Mouse (Mus musculus) lung, postnatal 0 days (tissue): ENCODE measurements at regions not wholly inside any gene's neighbourhood (a gene's known extent, or its start where the extent isn't known, plus 50 kb on each side); places are given as distances from the start of the nearest gene placed in this dataset.

Source experiments
- ATAC-seq: fragments of 200-750 bp; cut with Nextera tagmentation; 2 replicates; pipeline ENCODE4 v1.8.0; 2017; ENCODE audit warnings: moderate library complexity
- DNase-seq: peaks from one replicate; pipeline ENCODE4 v3.0.0-alpha.2; 2016; ENCODE audit warnings: low spot score
- H3K27ac ChIP-seq: fragments of 300-500 bp; sonication (generic); 2 replicates; pipeline ENCODE4 v1.5.1; 2014; ENCODE audit warnings: antibody characterized with exemption, mild to moderate bottlenecking, low read length, mixed read lengths
- H3K27me3 ChIP-seq: fragments of 300-500 bp; sonication (generic); replicated peaks from 2 replicates; pipeline ENCODE4 v1.6.1; 2014; ENCODE audit warnings: low read length, mixed read lengths; ENCODE audit not compliant: insufficient read depth
- H3K36me3 ChIP-seq: fragments of 300-500 bp; sonication (generic); 2 replicates; pipeline ENCODE4 v1.6.1; 2014; ENCODE audit warnings: low read length, mixed read lengths; ENCODE audit not compliant: insufficient read depth
- H3K4me1 ChIP-seq: fragments of 300-500 bp; sonication (generic); 2 replicates; pipeline ENCODE4 v1.6.1; 2014; ENCODE audit warnings: antibody characterized with exemption, low read depth, low read length, mixed read lengths; ENCODE audit not compliant: insufficient read depth
- H3K4me2 ChIP-seq: fragments of 300-500 bp; sonication (generic); replicated peaks from 2 replicates; pipeline ENCODE4 v1.6.1; 2014; ENCODE audit warnings: low read depth, mild to moderate bottlenecking, low read length, moderate library complexity, mixed read lengths
- H3K4me3 ChIP-seq: fragments of 300-500 bp; sonication (generic); 2 replicates; pipeline ENCODE4 v1.5.1; 2014; ENCODE audit warnings: low read depth, low read length
- H3K9ac ChIP-seq: fragments of 300-500 bp; sonication (generic); replicated peaks from 2 replicates; pipeline ENCODE4 v1.6.1; 2014; ENCODE audit warnings: low read depth, mild to moderate bottlenecking
- H3K9me3 ChIP-seq: fragments of 300-500 bp; sonication (generic); 2 replicates; pipeline ENCODE4 v1.6.1; 2016; ENCODE audit warnings: low read length, mixed read lengths
- CTCF ChIP-seq: IDR thresholded peaks from 2 replicates; pipeline ENCODE4 v1.5.1; 2016; ENCODE audit warnings: antibody characterized with exemption, mild to moderate bottlenecking
- EP300 ChIP-seq: IDR thresholded peaks from 2 replicates; pipeline ENCODE4 v1.6.1; 2016; ENCODE audit warnings: antibody characterized with exemption, mild to moderate bottlenecking, control low read depth
- WGBS: fragments of 180-500 bp; shearing (Covaris S2); extraction: QIAGEN DNeasy Blood & Tissue Kit; methylation state at CpG from one replicate; pipeline ENCODE4 v1.1.7; 2014; 5-methylcytosine and 5-hydroxymethylcytosine counted together

DNA sequence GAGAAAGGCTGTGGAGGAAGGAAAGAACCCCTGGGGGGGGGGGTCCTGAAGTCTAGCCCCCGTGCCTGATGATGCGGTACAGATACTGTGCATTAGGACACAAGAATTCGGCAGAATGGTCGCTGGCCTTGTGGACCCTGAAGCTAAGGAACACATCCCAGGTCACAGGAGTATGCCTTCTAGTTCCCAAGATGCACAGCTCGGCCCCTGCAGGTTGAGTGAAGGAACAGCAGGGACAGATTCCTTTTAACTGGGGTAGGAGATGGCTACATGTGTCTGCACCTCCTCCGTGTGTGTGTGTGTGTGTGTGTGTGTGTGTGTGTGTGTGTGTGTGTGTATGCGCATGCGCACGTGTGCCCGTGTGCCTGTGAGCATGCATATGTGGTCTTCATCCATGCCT is 123.9 kb upstream of the Smad3 start:
- Histone ChIP-seq H3K4me1 (0 out of 2 replicates have a peak, but pooled peaks cover 6% of the 10 kb centered on the region), H3K4me2 (no peak overlapping the region), H3K9me3 (no peaks in the 10 kb centered on the region), H3K9ac (no peak overlapping the region), H3K27me3 (no peaks in the 10 kb centered on the region), H3K4me3 (no peak overlapping the region), H3K27ac (no peak overlapping the region), H3K36me3 (no peaks in the 10 kb centered on the region)
- DNase-seq = no peak
- no peak for ATAC-seq
- WGBS = 83% methylated on average over 10 of the region's 10 CpGs
- TF ChIP-seq EP300 (no peak), CTCF (no peak; the same call in 1 of the 2 replicates)

DNA sequence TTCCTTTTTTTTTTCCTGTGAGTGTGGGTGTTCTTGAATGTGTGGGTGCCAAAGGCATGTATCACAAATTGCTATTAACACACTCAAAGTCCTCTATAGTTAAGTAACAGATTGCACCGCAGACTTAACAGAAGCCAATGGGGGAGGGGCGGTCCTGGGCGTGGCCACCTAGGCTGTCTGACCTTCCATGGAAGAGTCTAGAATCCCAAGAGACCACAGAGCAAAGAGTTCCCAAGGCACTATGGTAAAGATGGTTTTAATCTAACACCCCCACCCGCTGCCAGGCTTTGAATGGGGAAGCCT is 123.4 kb upstream of the Smad3 start:
- H3K4me1 ChIP-seq = 0 out of 2 replicates have a peak, but pooled peaks cover 6% of the 10 kb centered on the region
- WGBS = 72% methylated on average over 4 of the region's 4 CpGs
- no peak for TF ChIP-seq CTCF
- no peak for TF ChIP-seq EP300

DNA sequence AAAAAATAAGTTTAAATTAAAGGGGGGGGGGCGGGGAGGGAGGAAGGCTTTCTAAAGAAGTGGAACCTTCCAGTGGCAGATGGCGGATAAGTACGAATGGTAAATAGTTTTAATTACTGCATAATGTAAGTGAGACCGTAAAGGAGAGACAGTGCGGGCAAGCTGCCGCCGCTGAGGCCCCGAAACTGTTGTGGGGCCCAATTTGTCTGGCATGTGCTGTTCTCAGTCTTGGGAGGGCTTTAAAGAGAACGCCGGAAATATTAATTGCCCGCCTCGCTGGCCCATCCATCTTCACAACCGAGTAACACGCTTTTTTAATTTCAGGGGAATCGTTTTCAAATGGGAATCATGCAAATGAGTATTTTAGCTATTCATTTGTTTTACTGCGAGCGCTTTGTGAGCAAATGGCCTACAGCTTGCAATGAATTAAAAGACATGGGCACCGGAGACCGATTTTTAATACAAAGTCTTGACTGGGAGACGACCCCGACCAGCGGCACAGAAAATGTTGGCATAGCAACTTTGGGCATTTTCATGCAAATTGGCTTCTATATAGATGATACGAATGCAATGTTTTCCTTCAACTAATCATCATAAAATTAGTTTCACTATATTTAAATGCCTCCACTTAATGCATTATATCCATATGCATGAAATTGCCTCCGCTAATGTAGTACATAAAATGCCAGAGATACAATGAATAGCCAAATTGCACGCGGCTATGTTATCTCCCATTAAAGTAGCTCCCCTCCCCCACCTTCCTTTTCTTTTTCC is 122.9 kb upstream of the Smad3 start:
- no peak for ATAC-seq
- no peak overlapping the region for H3K9ac ChIP-seq
- WGBS = 37% methylated on average over 26 of the region's 26 CpGs

More for the DNA sequence above, 123.4 kb upstream of the Smad3 start:
- no peaks in the 10 kb centered on the region for H3K36me3 ChIP-seq
- no peak for DNase-seq
- ATAC-seq = no peak
- H3K9ac ChIP-seq = no peak overlapping the region
- no peak overlapping the region for H3K27ac ChIP-seq
- no peak overlapping the region for H3K4me2 ChIP-seq
- H3K27me3 ChIP-seq = no peaks in the 10 kb centered on the region
- H3K4me3 ChIP-seq = no peak overlapping the region
- H3K9me3 ChIP-seq = no peaks in the 10 kb centered on the region

DNA sequence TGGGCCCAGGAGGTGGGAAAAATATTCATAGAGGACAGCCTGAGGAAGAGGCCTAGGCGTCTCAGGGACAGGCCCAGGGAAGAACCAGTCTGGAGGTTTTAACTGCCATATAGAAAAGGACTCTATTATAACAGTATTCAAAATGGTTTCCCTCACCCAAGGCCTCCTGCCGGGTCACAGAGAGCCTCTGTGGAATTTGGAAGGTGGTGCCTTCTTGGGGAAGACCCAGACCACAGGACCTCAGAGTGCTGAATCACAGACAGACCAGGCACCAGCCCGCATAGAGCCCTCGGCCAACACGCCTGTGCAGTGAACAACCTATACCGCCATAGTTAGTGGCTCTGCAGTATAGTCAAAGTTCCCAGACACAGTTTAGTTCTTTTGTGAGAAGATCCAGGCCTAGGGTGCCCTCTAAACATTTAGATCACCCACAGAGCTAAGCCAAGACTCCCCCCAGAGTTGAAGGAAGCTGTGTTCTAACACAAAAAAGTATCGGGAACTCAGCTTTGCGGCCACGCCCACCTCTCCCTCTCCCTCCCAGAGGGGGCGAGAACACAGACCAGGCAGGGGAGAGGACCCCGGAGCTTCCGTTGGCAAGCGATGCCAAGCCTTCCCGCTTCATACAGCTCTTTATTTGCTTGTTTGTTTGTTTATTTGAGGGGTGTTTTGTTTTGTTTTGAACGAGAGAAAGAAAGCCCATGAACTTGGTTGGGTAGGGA is 122.1 kb upstream of the Smad3 start:
- TF ChIP-seq CTCF (no peak), EP300 (no peak)
- H3K36me3 ChIP-seq = no peaks in the 10 kb centered on the region
- 0 out of 2 replicates have a peak, but pooled peaks cover 6% of the 10 kb centered on the region for H3K4me1 ChIP-seq
- DNase-seq (peak; percentile 17), ATAC-seq (no peak)
- H3K27ac ChIP-seq = no peak overlapping the region
- WGBS = 31% methylated on average over 15 of the region's 15 CpGs
- peak overlapping the region; percentile 44 for H3K4me2 ChIP-seq
- no peaks in the 10 kb centered on the region for H3K9me3 ChIP-seq
- no peak overlapping the region for H3K9ac ChIP-seq
- H3K27me3 ChIP-seq = no peaks in the 10 kb centered on the region
- no peak overlapping the region for H3K4me3 ChIP-seq

More for the DNA sequence above, 122.9 kb upstream of the Smad3 start:
- Histone ChIP-seq H3K9me3 (no peaks in the 10 kb centered on the region), H3K27ac (no peak overlapping the region), H3K36me3 (no peaks in the 10 kb centered on the region), H3K4me2 (peak overlapping the region; percentile 44), H3K4me3 (0 out of 2 replicates have a peak overlapping the region, but pooled peaks have one; percentile 8), H3K4me1 (0 out of 2 replicates have a peak, but pooled peaks cover 6% of the 10 kb centered on the region), H3K27me3 (no peaks in the 10 kb centered on the region)
- TF ChIP-seq EP300 (no peak), CTCF (no peak)
- no peak for DNase-seq

DNA sequence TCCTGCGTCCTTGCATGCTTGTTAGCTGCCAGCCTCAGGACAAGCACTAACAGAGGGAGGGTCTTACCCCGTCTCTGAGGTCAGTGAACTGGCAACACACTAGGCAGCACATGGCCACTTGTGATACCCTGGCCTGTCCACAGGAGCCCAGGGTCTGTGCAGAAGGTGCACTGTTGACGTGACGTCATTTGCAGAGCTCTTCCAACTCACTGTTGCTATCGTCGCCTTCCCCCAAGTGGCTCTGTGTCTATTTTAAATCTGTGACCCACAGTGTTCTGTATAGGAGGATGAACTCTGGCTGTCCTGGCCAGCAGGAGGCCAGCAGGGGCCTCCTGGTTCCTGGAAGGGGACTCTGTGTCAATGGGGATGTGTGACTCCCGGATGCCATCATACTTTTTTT is 120.1 kb upstream of the Smad3 start:
- Histone ChIP-seq H3K36me3 (no peaks in the 10 kb centered on the region), H3K9ac (no peak overlapping the region), H3K27ac (no peak overlapping the region), H3K4me2 (no peak overlapping the region), H3K9me3 (no peaks in the 10 kb centered on the region), H3K4me3 (no peak overlapping the region), H3K27me3 (no peaks in the 10 kb centered on the region), H3K4me1 (0 out of 2 replicates have a peak, but pooled peaks cover 6% of the 10 kb centered on the region)
- ATAC-seq (no peak), DNase-seq (no peak)
- no peak for TF ChIP-seq EP300
- TF ChIP-seq CTCF = no peak
- WGBS = 75% methylated on average over 7 of the region's 7 CpGs

DNA sequence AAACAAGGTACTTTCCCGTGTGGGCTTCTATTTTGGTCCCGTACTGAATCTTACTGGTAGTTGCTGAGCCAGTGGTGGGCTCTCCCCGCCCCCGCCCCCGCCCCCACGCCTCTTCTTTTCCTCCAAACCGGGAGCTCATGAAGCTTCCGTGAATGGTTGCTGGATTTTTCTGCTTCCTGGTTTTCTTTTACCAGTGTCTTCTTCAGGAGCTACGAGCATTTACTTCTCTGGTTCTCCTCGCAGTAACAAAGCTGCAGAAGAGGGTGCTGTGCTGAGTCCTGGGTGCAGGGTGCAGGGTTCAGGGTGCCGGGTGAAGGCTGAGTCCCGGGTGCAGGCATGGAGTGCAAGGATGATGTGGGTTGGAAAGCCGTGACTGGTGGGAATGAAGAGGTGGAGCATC is 119.1 kb upstream of the Smad3 start:
- Histone ChIP-seq H3K9ac (no peak overlapping the region), H3K9me3 (no peaks in the 10 kb centered on the region), H3K36me3 (no peaks in the 10 kb centered on the region), H3K4me1 (0 out of 2 replicates have a peak, but pooled peaks cover 6% of the 10 kb centered on the region), H3K27ac (no peak overlapping the region), H3K4me3 (no peak overlapping the region), H3K4me2 (no peak overlapping the region), H3K27me3 (no peaks in the 10 kb centered on the region)
- no peak for TF ChIP-seq CTCF
- TF ChIP-seq EP300 = no peak
- 22% methylated on average over 13 of the region's 13 CpGs for WGBS
- ATAC-seq = no peak
- DNase-seq = no peak
